Mouse (Mus musculus) cerebellum, postnatal 25 days (tissue): ENCODE measurements at regions not wholly inside any gene's neighbourhood (a gene's known extent, or its start where the extent isn't known, plus 50 kb on each side); places are given as distances from the start of the nearest gene placed in this dataset.
"Not testable (repeated sequence)": the region's sequence is repeated elsewhere in the genome, so short reads cannot be mapped to it uniquely, and the experiment has no call there.

Experiments
- DNase-seq, 2 experiments: peaks; one replicate each; pipeline ENCODE4 v3.0.0; 2021; ENCODE audit warnings: mixed read lengths in 2 of 2

DNA sequence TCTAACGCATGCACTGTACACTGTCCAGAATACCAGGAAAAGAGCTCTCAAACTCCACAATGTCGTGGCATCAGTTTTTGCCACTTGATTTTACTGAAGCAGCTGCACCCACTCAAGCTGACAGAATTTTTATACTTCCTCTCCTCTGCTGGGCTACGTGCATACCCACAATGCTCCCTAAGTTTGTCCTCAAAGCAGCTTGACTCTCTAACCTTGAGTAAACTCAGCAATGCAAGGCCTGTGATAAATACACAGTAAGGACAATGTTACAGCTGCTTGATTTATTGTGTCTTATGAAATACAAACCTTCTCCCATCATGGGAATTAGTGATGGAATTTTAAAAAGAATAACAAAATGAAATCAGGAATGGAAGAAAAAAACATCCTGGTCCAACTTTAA, 129.7 kb downstream of the Trmt11 start:
- no peak for DNase-seq

DNA sequence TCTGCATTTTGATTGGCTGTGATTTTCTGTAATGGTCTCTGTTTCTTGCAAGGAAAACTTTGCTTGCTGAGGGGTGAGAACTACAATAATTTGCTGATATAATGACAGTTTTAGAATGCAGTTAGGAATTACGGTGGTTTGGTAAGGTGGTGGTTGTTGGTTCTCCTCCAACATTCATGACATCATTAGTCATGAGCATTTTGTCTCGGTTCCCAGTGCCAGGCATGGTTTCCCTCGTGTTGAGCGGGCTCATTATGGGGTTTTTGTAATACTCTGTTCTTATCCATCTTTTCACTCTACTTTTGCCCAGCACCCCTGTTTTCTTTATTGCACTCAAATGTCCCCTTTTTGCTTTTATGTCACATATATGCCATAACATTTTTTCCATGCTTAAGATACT, 149.9 kb downstream of the Trmt11 start:
- DNase-seq: no peak

DNA sequence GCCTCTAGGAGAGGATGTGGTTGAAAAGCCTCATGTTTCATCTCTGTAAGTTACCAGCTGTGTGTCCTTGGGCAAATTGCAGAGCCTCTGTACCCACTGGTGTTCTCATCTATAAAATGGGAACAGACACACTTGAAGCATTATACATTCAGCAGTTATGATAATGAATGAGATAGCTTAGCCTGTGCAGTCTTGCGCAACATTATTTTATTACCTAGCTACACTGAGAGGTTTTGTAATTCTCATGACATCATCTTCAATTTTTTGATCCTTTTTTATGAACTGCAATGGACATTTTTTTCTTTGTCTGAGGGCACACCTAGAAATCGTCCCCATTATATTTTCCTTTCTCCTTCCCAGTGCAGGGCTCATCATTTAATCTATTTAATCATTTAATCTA, 153.5 kb downstream of the Trmt11 start:
- DNase-seq: no peak

DNA sequence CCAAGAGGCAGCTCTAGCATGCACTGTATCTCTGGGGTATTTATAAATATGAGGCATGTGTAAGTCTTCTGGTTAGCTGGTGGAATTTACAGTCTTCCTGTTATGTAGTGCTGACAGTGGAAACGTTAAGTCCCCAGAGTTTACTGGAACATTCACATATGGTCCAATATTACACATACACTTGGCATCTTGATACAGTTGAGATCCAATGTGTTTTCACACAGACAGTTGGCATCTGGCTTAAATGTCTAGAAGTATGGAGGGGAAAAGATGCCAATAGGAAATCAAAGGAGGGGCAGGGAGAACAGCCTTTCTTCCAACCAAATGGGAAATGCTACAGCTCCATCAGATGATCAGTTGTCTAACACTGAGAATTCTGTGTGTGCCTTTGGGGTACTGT, 154.0 kb downstream of the Trmt11 start:
- DNase-seq: no peak

DNA sequence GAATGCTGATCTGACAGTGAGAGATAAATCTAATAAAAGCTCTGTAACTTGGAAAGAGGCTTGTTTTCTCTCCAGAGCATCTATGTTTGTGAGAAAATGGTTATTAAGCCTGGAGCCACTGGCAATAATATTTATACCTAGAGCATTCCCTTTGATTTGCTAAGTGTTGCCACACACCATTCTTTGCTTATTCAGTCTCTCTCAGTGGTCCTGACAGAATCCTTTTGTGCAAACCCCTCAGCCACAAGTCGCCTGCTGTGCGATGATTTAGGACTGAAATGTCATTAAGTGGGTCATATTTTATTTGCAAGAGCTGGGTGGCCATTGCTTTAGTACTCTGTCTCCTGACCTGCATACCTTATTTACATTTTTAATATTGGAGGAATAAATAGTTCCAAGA, 160.7 kb downstream of the Trmt11 start:
- DNase-seq: no peak

DNA sequence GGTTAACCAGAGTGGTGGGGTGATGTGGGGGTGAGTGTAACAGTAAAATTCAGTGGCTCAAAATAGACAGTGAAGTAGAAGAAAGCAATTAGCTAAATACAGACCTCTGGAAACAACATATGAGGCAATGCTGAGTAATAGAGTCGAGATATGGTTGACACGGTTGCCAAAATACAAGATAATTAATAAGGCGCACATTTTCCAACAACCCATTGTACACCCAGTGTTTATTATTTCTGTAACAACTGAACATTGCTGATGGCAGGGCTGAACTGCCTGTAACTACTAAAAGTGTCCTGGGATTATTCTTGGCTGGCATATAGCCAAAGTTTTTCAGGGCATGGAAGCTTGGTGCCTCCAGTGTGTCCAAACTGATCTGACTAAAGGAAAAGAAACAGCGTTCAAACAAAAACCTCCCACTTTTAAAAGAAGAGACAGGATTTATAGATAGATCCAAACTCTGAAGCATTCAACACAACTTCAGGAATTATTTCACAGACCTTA, 174.1 kb downstream of the Trmt11 start:
- no peak for DNase-seq

DNA sequence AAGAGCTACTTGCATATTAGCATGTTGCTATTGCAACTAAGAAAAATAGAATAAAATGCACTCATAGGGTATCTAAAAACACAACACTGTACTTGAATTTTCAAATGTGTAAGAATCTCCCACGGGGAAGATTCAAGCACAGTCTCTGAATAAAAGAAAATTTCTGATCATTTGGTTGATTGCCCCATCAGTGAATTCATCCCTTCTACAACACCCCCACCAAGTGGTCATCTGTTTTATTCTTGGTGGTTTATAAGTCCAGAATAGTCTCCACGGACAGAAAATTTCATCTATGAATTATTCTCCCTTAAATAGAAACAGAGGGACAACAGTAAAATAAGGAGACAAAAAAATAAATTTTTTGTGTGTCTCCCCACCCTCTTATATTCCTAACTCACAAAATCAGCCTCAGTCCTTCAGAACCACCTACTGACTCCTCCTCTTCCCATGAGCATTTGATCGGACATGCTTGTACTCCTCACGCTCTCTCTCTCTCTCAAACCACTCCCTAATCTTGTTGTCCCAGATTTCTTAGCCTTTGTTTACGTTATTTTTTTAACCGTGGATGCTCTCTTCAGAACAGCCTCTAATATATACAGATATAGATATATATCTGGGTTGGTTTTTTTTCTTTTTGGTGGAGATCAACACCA, 181.0 kb downstream of the Trmt11 start:
- no peak for DNase-seq

DNA sequence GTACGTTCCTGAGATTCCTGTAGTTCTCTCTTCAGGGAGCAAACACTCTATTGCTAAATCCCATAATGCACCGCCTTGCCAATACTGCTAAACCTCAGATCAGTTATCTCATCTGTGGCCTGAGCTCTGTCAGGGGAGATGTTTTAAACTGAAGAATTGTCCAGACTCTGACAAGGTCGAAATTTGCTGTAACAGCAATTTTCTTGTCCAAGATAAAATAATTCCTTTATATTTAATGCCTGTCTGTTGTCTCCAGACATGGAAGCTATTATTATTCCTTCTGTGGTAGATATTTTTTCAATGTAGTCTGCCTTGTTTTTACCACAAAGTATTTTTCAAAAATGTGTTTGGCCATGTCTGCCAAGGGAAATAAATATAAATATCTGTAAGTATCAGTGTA, 184.2 kb downstream of the Trmt11 start:
- no peak for DNase-seq

DNA sequence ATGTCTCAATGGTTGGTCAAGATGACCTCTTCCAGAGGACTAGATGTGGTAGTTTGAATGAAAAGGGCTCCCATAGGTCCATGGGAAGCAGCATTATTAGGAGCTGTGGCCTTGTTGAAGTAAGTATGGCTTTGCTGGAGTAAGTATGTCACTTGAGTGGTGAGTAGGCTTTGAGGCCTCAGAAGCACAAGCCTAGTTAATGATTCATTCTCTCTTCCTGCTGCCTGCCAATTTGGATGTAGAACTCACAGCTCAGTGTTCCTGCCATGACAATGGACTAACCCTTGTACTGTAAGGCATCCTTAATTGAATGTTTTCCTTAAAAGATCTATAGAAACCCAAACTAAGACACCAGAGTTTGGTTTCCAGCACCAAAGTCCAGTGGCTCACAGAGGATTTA, 188.8 kb downstream of the Trmt11 start:
- no peak for DNase-seq

DNA sequence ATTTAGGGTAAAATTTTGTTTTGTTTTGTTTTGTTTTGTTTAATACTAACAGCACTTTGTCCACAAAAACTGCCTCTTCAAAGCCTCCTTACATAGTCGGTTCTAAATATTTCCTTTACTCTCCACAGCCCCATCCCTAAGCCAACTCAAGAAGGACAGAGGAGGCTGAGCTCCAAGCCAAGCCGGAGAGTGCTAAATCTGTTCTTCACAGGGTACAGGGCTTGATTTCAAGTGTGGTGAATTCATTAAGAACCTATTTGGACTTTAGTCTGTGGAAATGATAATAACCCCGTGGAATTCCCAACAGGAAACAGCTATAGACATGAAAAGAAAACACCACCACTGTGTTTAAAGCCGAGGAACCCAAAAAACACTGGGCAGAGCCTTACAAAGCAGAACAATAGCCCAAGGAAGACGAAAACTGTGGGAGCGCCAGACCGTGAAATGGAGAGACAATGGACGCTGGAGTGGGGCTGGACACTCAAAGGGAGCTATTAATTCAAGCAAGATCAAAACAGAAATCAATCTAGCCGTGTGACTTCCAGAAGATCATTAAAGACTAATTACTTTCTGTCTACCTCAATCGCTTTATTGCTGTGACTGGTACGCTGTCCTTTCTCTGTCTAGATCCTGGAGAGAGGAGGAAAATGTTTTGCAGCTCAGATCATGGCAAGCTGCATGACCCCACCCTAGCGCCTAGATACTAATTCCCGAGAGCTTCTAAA, 194.7 kb downstream of the Trmt11 start:
- DNase-seq: no peak

DNA sequence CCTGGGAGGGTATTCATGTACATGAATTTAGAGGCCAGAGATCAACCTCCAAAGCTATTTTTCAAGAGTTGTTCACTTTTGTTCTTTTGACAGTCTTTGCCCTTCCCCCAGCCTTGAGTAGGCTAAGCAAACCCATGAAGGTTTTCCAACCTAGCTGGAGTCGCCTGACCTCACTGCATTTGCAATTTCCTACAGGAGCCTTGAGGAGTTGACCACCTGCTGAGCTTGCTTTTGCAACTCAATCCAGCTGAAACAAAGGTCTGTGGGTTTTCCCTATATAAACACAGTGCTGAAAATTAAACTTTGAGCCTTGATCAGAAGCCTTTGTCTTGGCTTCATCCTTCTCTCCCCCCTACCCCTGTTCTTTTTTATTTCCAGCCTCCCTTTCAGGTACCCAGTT, 170.2 kb upstream of the Cenpw start:
- DNase-seq: no peak

DNA sequence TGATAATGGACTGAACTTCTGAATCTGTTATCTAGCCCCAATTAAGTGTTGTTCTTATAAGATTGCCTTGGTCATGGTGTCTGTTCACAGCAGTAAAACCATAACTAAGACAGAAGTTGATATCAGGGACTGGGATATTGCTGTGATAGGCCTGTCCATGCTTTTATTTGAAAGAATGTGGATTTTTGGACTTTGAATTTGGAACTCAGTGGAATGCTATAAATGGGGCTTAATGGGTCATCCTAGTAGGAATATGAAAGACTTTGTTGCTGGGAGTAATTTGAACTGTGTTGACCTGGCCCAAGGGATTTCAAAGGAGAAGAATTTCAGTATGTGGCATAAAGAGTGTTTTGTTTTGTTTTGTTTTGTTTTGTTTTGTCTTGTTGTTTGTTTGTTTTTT, 160.5 kb upstream of the Cenpw start:
- DNase-seq: not testable (repeated sequence)

DNA sequence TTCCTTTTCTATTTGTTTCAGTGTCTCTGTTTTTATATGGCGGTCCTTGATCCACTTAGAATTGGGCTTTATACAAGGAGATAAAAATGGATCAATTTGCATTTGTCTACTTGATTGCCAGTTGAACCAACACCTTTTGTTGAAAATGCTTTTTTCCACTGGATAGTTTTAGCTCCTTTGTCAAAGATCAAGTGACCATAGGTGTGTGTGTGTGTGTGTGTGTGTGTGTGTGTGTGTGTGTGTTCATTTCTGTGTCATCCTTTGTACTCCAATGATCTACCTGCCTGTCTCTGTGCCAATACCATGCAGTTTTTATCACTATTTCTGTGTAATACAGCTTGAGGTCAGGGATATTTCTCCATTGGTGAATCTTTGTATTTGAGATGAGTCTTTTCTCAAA, 158.7 kb upstream of the Cenpw start:
- peak; percentile 14 to 43 for DNase-seq

DNA sequence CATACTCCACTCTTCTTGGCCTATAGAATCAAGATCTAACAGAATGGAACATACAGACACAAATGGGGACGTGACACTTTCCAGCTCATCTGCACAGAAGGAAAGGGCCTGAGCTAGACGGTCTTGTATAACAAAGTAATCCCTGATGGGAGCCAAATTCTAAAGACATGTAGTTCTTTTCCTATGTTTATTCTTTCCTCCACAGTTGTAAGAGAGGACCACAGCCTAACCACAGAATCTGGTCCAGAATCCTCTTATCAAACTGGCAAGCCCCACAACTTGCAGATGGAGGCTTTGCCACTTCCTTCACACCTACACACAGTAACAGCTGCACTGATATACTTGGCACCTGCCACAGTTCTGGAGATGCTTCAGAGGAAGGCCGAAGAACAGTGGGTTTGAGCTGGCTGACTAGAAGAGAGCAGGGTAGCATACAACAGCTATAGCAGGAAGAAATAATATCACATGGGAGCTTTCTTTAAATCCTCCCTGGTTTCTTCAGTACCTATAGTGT, 142.7 kb upstream of the Cenpw start:
- DNase-seq: no peak

DNA sequence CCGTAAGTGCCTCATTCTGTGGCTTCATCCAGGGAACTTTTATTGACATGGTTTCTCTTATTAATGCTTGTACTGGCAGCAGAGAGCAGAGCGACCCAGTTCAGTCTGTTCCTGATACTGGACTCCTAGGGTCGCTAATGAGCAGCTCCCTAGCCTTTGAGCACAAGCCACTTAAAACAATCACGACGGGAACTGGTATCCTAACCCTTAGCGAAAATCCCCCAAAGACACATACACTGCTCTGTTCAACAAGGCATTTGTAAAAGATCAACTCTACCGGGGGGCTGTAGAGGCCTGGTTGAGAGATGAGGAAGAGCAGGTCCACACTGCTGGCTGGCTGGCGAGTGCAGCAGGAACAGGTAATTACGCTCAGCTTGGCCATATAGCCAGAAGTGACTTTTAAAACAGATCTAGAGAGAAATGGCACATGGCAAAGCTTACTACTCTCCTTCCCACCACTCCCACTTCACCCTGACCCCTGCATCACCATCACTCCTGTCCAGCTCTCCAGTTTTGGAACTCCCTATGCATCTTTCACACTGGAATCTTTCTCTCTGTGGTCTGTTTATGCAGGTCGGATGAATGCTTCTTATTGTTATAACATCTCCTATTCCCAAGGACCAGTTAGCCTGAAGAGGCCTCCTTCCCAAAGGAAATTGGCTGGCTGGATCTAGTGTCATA, 128.1 kb upstream of the Cenpw start:
- DNase-seq: no peak

DNA sequence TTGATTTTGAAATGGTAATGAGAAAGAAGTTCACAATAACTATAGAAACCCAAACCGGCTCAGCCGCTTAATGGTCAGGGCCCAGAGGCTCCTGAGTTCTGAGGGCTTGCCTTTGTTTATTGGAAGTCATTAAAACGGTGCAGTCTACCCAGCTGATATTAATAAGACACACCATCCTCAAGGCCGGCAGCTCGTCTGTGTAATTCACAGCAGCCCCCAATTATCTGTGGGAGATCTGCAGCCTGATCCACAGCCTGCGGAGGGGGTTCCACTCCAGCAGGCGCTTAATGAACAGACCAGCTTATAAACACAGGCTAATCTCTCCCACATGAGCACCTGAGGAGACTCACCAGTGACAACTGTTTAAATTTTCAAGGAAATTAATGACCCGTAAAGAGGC, 127.5 kb upstream of the Cenpw start:
- no peak for DNase-seq

DNA sequence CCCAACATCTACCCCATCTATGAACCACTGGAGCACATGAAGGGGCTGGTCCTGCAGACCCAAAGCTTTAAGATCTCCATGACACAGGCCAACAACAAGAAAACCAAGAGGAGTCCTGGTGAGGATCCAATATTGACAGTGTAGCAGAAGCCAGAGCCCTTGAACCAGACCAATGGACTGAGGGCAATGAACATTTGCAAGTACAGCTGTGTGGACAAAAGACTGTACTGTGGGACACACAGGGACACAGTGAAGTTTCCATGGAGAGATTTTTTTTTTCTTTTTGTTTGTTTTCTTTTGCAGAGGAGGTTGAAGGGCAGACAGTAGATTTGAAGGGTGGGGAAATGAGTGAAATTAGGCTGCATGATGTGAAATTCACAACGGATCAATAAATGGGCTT, 126.5 kb upstream of the Cenpw start:
- no peak for DNase-seq

DNA sequence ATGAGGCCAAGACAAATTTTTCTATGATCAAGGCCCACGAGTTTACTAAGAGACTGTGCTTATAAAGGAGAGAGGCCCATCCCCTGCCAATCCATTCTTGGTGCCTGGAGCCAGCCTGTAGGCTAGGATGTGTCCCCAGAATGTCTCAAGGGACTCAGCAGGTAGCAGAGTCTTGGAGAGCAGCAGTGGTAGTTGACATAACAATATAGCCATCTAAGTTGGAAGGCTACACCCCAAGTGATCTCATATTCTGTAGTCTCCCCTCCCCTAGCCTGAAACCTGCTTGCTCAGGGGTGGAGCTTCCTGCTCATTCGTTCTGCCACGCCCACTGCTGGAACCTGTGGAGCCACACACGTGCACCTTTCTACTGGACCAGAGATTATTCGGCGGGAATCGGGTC, 95.5 kb upstream of the Cenpw start:
- not testable (repeated sequence) for DNase-seq

DNA sequence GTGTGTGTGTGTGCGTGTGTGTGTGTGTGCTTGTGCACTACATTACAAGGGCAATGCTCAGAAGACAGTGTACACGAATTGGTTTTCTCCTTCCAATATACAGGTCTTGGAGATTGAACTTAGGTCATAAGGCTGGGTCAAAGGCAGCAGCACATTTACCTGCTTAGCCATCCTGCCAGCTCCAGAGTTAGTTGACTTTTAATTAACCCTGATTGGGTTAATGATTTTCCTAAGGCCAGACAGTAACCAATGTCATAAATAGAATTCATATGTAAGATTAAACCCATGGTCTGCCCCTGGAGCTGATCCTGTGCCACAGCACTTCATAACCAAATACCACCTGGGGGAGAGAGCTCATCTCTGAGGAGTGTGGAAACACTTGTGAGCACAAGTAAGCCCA, 81.3 kb upstream of the Cenpw start:
- DNase-seq: no peak

DNA sequence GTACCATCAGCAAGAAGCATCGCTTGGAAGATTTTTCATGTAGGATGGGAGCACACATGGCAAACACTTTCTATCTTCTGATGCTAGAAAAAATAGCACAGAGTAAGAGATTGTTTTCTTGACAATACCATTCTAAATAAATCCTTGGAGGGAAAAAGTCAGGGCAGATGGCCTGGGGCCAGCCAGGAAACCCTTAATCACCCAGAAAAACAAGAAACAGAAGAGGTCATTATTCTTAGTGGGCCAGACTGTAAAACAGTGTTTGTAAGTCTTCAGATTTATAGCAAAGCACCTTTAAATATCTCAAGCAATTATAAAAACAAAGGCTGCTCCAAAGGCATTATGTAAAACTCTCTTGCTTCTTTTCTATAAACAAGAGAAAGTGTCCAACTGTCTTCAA, 80.1 kb upstream of the Cenpw start:
- no peak for DNase-seq

DNA sequence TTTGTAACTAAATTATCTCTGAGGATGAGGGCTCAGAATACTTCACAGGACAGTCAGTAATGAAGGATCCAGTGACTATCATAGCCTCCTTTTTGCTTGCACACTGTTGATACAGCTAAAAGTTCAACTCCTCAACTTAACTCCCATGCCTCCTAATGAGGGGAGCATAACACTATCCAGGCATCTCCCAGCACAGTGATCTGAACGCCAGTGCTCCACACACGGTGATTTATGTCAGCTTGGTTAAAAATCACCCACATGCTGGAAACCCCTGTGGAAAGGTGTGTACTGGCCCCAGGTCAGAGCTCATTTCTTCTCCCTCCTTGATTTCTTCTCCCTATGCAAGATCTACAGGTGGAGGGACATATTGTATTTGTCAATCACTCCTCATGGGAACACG, 79.6 kb upstream of the Cenpw start:
- no peak for DNase-seq

DNA sequence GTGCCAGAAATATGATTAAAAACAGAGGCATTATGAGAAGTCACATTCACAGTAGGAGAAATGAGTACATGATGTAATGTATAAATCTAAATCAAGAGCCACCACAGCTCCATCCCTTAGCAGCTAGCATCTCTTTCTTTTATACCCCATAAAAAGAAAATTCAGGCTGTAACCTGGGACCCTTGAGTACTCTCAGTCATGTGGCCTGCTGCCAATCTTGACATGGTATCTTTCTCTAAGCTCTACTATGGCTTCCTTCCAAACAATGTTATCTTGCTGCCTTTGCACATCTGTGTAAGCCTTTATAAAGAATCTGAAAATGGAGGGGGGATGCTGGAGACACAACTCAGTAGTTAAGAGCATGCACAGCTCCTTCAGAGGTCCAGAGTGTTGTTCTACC, 78.6 kb upstream of the Cenpw start:
- DNase-seq: no peak

DNA sequence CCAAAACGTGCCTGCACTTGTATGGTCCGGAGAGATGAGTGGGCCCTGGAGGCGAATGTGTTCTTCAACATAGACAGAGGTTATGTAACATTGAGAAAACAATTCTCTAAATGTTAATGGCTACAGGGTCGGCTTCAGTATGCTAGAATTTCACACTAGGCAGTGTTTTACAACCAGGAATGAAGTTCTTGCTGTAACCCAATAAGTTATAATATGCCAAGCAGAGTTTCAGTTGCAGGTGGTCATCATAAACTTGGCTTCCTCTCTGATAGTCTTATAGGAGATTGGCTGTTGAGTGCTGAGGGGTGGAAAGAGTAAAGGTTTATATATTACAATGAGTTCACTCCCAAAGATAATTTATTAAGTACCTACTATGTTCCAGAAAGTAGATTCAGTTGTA, 64.8 kb upstream of the Cenpw start:
- DNase-seq: no peak

DNA sequence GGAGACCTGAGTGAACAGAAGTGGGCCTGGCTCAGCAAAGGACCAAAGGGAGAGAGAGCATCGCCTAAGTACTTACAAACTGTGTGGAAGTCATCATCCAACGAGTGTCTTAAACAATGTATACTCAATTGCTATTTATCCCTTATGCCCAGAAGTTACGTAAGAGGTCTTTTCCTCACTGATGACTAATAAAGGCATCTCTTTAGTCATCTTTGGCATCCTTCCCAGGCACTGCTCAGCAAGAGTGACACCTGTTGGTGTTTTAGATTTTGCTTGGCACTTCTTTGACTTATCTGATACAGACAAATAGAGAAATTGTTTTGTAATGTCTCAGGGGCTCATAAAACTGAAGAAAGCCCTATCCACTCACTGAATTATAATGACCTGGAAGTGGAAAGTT, 59.4 kb upstream of the Cenpw start:
- no peak for DNase-seq
